Mouse (Mus musculus) ovary, postnatal 14 days (tissue): Measurements from ENCODE around the gene Lce3a.

Experiments used
- DNase-seq: peaks from one replicate; pipeline ENCODE4 v3.0.0; 2022; ENCODE audit warnings: low spot score

Lce3a gene

GRCm38 (mm10) chr3:92926130-92926529 is at the start of gene Lce3a:
Gene Lce3a, minus strand, starts transcription at chr3:92926230.
- DNase-seq: no peak

- no peak for DNase-seq
Measured at GRCm38 (mm10) chr3:92966761-92967160, 40.7 kb upstream of the Lce3a start, which contains the start of gene Lce3e. Gene Lce3e, plus strand, starts transcription at chr3:92967061.

GRCm38 (mm10) chr3:92957090-92957489 is 31.1 kb upstream of the Lce3a start, which contains the start of gene Lce3d:
Gene Lce3d, plus strand, starts transcription at chr3:92957390.
- no peak for DNase-seq

GRCm38 (mm10) chr3:92944186-92944585 is 18.2 kb upstream of the Lce3a start, which contains the start of gene Lce3c:
Gene Lce3c, plus strand, starts transcription at chr3:92944486.
- no peak for DNase-seq

- DNase-seq: no peak
Measured at GRCm38 (mm10) chr3:92932679-92933078, 6.6 kb upstream of the Lce3a start, which contains the start of gene Lce3b. Gene Lce3b, plus strand, starts transcription at chr3:92932979.

GRCm38 (mm10) chr3:92920364-92920763 is 5.7 kb downstream of the Lce3a start:
- peak; percentile 6 for DNase-seq

GRCm38 (mm10) chr3:92907571-92907970 is 18.5 kb downstream of the Lce3a start:
- peak; percentile 17 for DNase-seq

GRCm38 (mm10) chr3:92905182-92905581 is 20.8 kb downstream of the Lce3a start:
- DNase-seq: no peak

GRCm38 (mm10) chr3:92903640-92904039 is 22.4 kb downstream of the Lce3a start:
- no peak for DNase-seq

- DNase-seq: peak; percentile 15
Measured at GRCm38 (mm10) chr3:92902992-92903391, 23.0 kb downstream of the Lce3a start.

- DNase-seq: no peak
Measured at GRCm38 (mm10) chr3:92894489-92894888, 31.5 kb downstream of the Lce3a start.

- peak; percentile 9 for DNase-seq
Measured at GRCm38 (mm10) chr3:92894063-92894462, 32.0 kb downstream of the Lce3a start.
